Mouse (Mus musculus) midbrain, embryonic 15.5 days (tissue): ENCODE measurements around the gene Cachd1. TPM values are rescaled to one million over a fixed set of nuclear protein-coding genes. Genes with fewer than 3 reads are reported as not detected.

Experiments used
- ATAC-seq: fragments of 200-750 bp; cut with Nextera tagmentation; replicated peaks from 2 replicates; pipeline ENCODE4 v1.8.0; 2017; ENCODE audit warnings: moderate TSS enrichment
- H3K27ac ChIP-seq: fragments of 300-500 bp; sonication (generic); 2 replicates; pipeline ENCODE4 v1.5.1; 2015; ENCODE audit warnings: mild to moderate bottlenecking, inconsistent platforms
- H3K27me3 ChIP-seq: fragments of 300-500 bp; sonication (generic); replicated peaks from 2 replicates; pipeline ENCODE4 v1.6.1; 2015; ENCODE audit warnings: inconsistent platforms
- H3K36me3 ChIP-seq: fragments of 300-500 bp; sonication (generic); replicated peaks from 2 replicates; pipeline ENCODE4 v1.6.1; 2015; ENCODE audit warnings: inconsistent platforms
- H3K4me1 ChIP-seq: fragments of 300-500 bp; sonication (generic); 2 replicates; pipeline ENCODE4 v1.6.1; 2015; ENCODE audit warnings: inconsistent platforms
- H3K4me2 ChIP-seq: fragments of 300-500 bp; sonication (generic); 2 replicates; pipeline ENCODE4 v1.6.1; 2015; ENCODE audit warnings: inconsistent platforms, mild to moderate bottlenecking, moderate library complexity
- H3K4me3 ChIP-seq: fragments of 300-500 bp; sonication (generic); 2 replicates; pipeline ENCODE4 v1.5.1; 2015; ENCODE audit warnings: mild to moderate bottlenecking, inconsistent platforms
- H3K9ac ChIP-seq: fragments of 300-500 bp; sonication (generic); 2 replicates; pipeline ENCODE4 v1.6.1; 2015; ENCODE audit warnings: mild to moderate bottlenecking, inconsistent platforms
- H3K9me3 ChIP-seq: fragments of 300-500 bp; sonication (generic); 2 replicates; pipeline ENCODE4 v1.6.1; 2016; ENCODE audit warnings: inconsistent platforms
- WGBS: fragments of 180-500 bp; shearing (Covaris S2); methylation state at CpG from one replicate; pipeline ENCODE4 v1.1.7; 2015; ENCODE audit warnings: mixed read lengths; 5-methylcytosine and 5-hydroxymethylcytosine counted together
- polyA plus RNA-seq: library from polyadenylated mRNA; unstranded; fragments of >200 nt; fragmentation: Nextera tagmentation; extraction: Ambion mirVana; gene quantifications from 2 replicates; pipeline ENCODE4 v1.2.1, GENCODE M21; 2015

Cachd1 gene
- polyA plus RNA-seq, 1 experiment from 2014 or later = 41.8 TPM

DNA sequence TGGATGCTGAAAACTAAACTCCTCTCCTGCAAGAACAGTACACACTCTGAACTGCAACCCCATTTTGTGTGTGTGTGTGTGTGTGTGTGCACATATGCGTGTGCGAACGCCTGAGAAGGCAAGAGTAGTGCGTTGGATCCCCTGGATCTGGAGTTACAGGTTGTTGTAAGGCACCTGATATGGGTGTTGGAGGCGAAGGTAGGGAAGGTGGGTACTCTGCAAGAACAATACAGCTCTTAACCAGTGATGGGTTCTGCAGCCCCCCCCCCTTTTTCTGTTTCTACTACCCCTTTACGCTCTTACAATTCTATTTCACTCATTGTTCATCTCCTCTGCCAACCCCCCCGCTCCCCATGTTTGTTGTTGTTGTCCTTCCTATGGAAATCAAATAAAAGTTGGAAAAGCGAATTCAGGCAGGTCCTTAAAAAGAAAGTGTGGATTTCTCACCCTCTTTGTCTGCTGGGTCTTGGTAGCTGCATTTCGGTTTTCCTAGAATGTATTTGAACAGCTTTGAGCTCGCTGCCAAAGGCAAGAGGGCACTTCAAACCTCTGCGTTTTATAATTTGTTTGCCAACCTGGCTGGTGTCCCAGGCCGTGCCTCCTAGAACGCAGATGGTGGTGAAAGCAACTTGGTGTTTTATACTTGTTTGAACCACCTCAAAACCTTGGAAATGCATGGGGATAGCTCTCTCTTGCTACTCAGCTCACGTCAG, 24.4 kb downstream of the Cachd1 start:
- ATAC-seq = no peak
- 0 out of 2 replicates have a peak overlapping the region, but pooled peaks have one; percentile 17 for H3K27ac ChIP-seq

DNA sequence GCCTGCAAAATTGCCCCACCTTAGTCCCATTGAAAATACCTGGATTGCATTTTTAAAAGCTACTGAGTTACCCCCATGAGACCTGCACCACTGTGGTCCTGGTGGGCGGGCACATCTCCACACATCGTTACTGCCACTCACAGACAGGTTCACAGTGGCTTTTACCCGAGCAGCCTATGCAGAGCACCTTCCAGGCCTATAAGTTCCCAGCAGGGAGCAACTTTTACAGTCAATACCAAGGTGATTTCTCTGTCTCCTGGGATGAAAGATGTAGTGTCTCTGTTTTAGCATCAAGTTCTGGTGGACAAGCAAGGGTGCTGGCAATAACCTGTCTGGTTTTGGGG, 24.9 kb downstream of the Cachd1 start:
- Histone ChIP-seq H3K4me1 (peaks cover 40% of the 10 kb centered on the region), H3K27me3 (no peaks in the 10 kb centered on the region), H3K27ac (0 out of 2 replicates have a peak overlapping the region, but pooled peaks have one; percentile 17), H3K4me2 (no peak overlapping the region), H3K9ac (no peak overlapping the region), H3K36me3 (no peaks in the 10 kb centered on the region), H3K9me3 (no peaks in the 10 kb centered on the region), H3K4me3 (no peak overlapping the region)
- 48% methylated on average over 3 of the region's 3 CpGs for WGBS
- no peak for ATAC-seq

More for the DNA sequence above, 24.4 kb downstream of the Cachd1 start:
- H3K4me2 ChIP-seq = no peak overlapping the region
- H3K36me3 ChIP-seq = no peaks in the 10 kb centered on the region
- no peaks in the 10 kb centered on the region for H3K27me3 ChIP-seq
- 78% methylated on average over 14 of the region's 14 CpGs for WGBS
- no peak overlapping the region for H3K4me3 ChIP-seq
- no peak overlapping the region for H3K9ac ChIP-seq
- peaks cover 46% of the 10 kb centered on the region for H3K4me1 ChIP-seq
- H3K9me3 ChIP-seq = no peaks in the 10 kb centered on the region

DNA sequence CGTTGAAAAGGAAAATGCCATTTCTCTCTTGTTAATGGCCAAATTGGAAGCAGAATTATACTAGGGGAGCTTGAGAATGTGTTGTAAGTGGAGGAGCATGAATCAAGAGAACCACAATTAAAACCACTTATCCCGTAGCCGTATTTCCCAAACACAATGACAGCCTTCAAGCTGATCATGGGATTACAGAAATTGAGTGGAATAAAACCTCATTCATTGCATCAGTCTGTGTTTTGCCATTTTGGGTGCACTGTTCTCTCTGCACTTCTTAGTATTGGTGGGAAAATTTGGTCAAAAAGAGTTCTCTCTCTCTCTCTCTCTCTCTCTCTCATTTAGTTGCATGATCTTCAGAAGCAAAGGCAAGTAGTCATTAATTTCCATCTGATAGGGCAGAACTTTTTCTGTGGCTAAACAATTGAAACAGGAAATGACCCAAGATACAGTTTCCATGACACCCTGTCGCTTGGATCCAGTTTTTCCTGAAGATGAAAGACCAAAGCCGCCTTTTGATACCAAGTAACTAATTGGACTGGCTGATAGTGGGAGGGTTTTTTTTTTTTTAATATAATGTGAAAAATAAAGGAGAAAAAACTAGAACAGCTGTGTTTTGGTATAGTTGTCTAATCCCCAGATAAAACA, 34.7 kb downstream of the Cachd1 start:
- Histone ChIP-seq H3K27ac (peak overlapping the region; percentile 57; the same call in 1 of the 2 replicates), H3K9me3 (no peaks in the 10 kb centered on the region), H3K27me3 (no peaks in the 10 kb centered on the region), H3K4me3 (no peak overlapping the region), H3K9ac (no peak overlapping the region), H3K4me1 (peaks cover 27% of the 10 kb centered on the region), H3K36me3 (no peaks in the 10 kb centered on the region), H3K4me2 (peak overlapping the region; percentile 18; the same call in 1 of the 2 replicates)
- no peak for ATAC-seq
- WGBS = 9% methylated on average over 5 of the region's 5 CpGs

DNA sequence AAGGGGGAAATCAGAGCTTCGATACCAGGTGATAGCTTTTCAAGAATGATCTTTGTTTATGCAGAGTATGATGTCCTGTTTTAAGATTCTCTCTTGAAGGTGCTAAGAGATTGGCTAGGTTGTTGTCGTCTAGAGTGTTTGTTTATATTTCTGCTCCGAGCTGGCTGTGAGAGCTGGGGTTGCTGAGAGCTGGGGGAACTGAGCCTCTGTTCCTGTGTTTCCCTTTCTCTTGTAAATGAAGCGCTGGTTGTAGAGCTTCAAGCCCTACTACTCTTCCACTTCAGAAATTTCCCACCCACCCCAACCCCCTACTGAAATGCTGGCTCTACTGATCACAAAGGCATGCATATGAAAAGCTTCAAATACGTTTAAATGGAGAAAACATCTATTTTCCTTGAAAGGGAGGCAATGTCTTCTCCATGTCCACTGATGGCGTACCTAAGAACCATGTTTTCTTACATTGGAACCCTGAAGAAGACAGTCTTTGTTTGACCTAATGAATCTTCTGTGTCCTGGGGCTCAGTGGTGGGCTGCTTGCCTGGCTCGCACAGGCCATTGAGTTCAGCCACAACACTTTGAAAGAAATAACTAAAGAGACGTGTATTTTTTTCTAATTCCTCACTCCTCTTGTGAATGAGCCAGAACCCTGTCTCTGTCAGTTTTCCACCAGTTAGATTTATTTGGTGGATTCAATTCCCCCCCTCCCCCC, 35.5 kb downstream of the Cachd1 start:
- Histone ChIP-seq H3K9ac (no peak overlapping the region), H3K9me3 (no peaks in the 10 kb centered on the region), H3K27me3 (no peaks in the 10 kb centered on the region), H3K4me2 (peak overlapping the region; percentile 18; the same call in 1 of the 2 replicates), H3K27ac (0 out of 2 replicates have a peak overlapping the region, but pooled peaks have one; percentile 57), H3K36me3 (no peaks in the 10 kb centered on the region), H3K4me3 (no peak overlapping the region), H3K4me1 (peaks cover 27% of the 10 kb centered on the region)
- ATAC-seq = no peak; the same call in 1 of the 2 replicates
- WGBS = 18% methylated on average over 8 of the region's 8 CpGs

DNA sequence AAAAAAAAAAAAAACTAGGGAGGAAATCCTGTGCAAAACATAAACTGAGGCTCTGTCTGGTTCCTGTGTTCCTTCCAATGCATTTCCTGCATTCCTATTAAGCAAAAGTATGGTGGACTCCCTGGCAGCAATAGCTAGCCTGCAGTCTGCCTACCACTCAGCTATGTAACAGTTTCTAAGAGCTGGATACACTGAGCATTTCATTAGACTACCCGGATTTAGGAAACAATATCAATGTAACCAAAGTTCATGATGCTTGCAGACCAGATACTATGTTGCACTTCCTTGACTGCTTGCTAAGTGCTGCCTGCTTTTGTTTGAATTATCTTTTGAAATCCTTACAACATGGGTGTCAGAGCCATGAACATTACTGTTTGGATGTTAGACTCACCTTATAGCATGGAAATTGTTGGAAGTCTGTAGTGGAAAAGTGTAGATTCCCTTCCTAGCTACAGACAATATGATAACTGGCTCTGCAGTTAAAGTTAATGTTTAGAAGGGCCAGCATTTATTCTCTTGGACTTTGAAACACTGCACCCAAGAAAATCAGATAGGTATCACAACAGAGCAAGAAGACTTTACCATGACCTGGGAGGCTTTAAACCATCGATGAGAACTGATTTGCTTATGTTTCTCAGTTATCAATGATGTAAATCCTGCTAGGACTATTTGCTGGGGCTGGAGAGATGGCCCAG, 37.4 kb downstream of the Cachd1 start:
- 84% methylated on average over 2 of the region's 2 CpGs for WGBS
- ATAC-seq = no peak
- H3K27ac ChIP-seq = no peak overlapping the region

DNA sequence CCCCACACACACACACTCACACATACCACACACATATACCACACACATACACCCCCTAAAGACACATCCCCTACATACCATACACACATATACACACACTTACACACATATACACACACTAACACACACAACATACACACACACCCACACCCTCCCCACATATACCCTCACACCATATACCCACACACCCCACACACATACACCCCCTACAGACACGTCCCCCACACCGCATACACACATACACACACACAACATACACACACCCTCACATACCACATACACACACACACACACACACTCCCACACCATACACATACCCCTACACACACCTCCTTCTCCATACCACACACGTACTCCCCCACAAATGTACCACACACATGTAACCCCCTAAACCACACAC, 42.8 kb downstream of the Cachd1 start:
- WGBS = 97% methylated on average over 3 of the region's 3 CpGs
- ATAC-seq = peak; percentile 55; the same call in 1 of the 2 replicates
- no peaks in the 10 kb centered on the region for H3K27me3 ChIP-seq
- no peak overlapping the region for H3K9ac ChIP-seq
- no peak overlapping the region for H3K27ac ChIP-seq
- H3K9me3 ChIP-seq = no peaks in the 10 kb centered on the region
- no peak overlapping the region for H3K4me2 ChIP-seq
- no peak overlapping the region for H3K4me3 ChIP-seq
- H3K36me3 ChIP-seq = no peaks in the 10 kb centered on the region
- H3K4me1 ChIP-seq = peaks cover 5% of the 10 kb centered on the region; the same call in 1 of the 2 replicates

More for the DNA sequence above, 37.4 kb downstream of the Cachd1 start:
- no peaks in the 10 kb centered on the region for H3K9me3 ChIP-seq
- H3K36me3 ChIP-seq = no peaks in the 10 kb centered on the region
- peaks cover 27% of the 10 kb centered on the region for H3K4me1 ChIP-seq
- no peak overlapping the region for H3K4me3 ChIP-seq
- no peaks in the 10 kb centered on the region for H3K27me3 ChIP-seq
- H3K4me2 ChIP-seq = no peak overlapping the region
- H3K9ac ChIP-seq = no peak overlapping the region

DNA sequence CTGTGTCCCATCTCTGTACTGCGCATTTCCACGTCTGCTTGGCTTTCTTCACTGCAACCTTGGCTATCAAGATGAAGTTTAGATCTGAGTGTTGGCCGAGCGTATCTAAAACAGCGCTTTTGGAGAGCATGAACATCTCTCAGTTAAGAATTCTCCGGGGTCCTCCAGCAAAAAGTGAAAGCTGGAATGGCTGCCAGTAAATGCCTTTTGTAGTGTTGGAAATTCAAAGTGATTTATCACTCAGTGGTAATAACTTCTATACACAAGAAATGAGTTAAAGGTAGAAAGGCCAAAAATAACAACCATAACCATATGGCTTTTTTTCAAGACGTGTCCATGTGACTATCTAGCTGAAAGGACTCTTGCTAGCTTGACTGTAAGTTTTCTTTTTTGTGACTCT, 46.1 kb downstream of the Cachd1 start:
- H3K27me3 ChIP-seq = no peaks in the 10 kb centered on the region
- no peak overlapping the region for H3K4me3 ChIP-seq
- no peak for ATAC-seq
- H3K4me2 ChIP-seq = no peak overlapping the region
- H3K27ac ChIP-seq = no peak overlapping the region
- H3K36me3 ChIP-seq = no peaks in the 10 kb centered on the region
- no peak overlapping the region for H3K9ac ChIP-seq
- H3K4me1 ChIP-seq = peaks cover 13% of the 10 kb centered on the region
- H3K9me3 ChIP-seq = no peaks in the 10 kb centered on the region
- 87% methylated on average over 7 of the region's 7 CpGs for WGBS

DNA sequence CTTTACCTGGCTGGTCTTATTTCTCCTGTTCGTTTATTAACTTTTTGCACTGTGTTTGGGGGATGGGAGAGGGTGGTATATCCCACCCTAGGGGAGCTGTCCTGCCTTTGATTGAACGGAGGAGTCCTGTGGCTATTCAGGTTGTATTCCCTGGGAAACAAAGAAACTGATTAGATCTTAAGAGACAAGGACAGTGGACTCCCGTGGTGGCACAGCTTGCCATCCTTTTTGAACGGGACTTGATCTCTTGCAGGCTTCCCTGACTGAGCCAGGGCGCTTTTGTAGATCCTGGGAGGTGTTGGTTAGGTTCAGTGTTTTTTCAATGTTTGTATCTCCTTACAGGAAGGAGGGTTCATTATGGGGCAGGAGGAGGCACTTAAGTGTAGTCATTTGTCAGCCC, 50.9 kb downstream of the Cachd1 start:
- Histone ChIP-seq H3K4me3 (no peak overlapping the region), H3K4me2 (no peak overlapping the region), H3K27me3 (no peaks in the 10 kb centered on the region), H3K4me1 (peaks cover 36% of the 10 kb centered on the region), H3K9me3 (no peaks in the 10 kb centered on the region), H3K9ac (no peak overlapping the region), H3K27ac (no peak overlapping the region), H3K36me3 (no peaks in the 10 kb centered on the region)
- WGBS = 9% methylated on average over 5 of the region's 5 CpGs
- ATAC-seq = no peak

DNA sequence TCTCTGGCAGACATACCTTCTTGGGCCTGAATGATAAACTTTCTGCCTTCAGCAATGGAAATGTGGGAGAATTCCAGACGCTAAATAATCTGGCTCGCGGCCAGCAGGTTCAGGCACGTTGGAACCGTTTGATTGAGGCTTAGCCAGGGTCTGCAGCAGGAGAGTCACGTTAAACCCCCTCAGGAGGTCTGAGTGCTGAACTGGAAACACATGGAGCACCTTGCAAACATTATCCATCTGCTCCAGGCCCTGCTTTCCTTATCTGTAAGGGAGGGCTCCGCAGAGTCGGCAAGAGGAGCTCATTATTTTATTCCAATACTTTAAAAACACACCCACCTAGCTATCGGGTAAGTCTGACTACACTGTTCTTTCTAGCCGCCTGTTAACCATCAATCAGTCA, 52.3 kb downstream of the Cachd1 start:
- no peaks in the 10 kb centered on the region for H3K9me3 ChIP-seq
- WGBS = 7% methylated on average over 10 of the region's 10 CpGs
- no peak overlapping the region for H3K4me3 ChIP-seq
- peaks cover 36% of the 10 kb centered on the region for H3K4me1 ChIP-seq
- ATAC-seq = peak; percentile 83
- no peak overlapping the region for H3K4me2 ChIP-seq
- no peaks in the 10 kb centered on the region for H3K36me3 ChIP-seq
- H3K27ac ChIP-seq = peak overlapping the region; percentile 61
- H3K27me3 ChIP-seq = no peaks in the 10 kb centered on the region
- H3K9ac ChIP-seq = no peak overlapping the region

DNA sequence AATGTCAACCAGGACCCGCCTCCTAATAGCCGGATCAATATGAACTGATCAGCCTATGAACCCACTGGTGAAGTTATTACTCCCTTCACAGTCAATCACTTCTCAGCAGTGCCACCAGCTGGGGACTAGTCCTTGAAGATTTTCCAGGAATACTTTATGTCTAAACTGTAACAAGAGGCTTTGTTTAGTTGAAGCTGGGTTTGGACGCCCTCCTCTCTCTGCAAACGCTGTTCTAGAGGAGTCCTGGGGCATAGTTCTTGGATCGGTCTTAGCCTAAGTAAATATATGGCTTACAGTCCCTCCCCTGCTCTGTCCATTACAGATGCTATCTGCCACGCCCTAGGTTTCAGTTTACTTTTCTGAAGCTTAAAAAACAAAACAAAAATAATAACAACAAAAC, 60.7 kb downstream of the Cachd1 start:
- no peaks in the 10 kb centered on the region for H3K36me3 ChIP-seq
- H3K9ac ChIP-seq = no peak overlapping the region
- peaks cover 14% of the 10 kb centered on the region for H3K4me1 ChIP-seq
- no peak overlapping the region for H3K4me2 ChIP-seq
- ATAC-seq = no peak
- WGBS = 73% methylated on average over 6 of the region's 6 CpGs
- no peaks in the 10 kb centered on the region for H3K9me3 ChIP-seq
- no peak overlapping the region for H3K4me3 ChIP-seq
- H3K27me3 ChIP-seq = no peaks in the 10 kb centered on the region
- no peak overlapping the region for H3K27ac ChIP-seq

DNA sequence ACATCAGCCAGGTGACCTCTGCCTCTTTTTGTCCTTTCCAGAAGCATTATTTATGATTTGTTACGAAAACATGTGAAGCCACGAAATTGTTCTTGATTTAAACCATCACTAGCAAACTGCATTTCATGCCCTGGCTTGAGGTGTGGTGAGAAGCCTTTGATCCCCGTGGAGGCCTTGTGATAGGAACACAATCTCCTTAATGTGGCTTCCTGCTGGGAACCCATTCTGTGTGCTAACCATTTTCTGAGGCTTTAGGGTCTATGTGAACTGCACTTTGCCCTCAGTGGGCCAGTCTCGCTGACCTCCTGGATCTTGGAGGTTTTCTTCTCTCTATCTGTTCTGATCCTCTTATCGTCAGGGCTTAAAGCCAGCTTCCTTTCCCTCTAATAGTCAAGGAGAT, 66.2 kb downstream of the Cachd1 start:
- H3K27me3 ChIP-seq = no peaks in the 10 kb centered on the region
- H3K9ac ChIP-seq = no peak overlapping the region
- H3K4me1 ChIP-seq = peaks cover 27% of the 10 kb centered on the region
- no peak overlapping the region for H3K4me3 ChIP-seq
- 0 out of 2 replicates have a peak, but pooled peaks have one; percentile 7 for ATAC-seq
- WGBS = 11% methylated on average over 5 of the region's 5 CpGs
- H3K4me2 ChIP-seq = peak overlapping the region; percentile 23; the same call in 1 of the 2 replicates
- peak overlapping the region; percentile 61 for H3K27ac ChIP-seq
- no peaks in the 10 kb centered on the region for H3K36me3 ChIP-seq
- no peaks in the 10 kb centered on the region for H3K9me3 ChIP-seq

DNA sequence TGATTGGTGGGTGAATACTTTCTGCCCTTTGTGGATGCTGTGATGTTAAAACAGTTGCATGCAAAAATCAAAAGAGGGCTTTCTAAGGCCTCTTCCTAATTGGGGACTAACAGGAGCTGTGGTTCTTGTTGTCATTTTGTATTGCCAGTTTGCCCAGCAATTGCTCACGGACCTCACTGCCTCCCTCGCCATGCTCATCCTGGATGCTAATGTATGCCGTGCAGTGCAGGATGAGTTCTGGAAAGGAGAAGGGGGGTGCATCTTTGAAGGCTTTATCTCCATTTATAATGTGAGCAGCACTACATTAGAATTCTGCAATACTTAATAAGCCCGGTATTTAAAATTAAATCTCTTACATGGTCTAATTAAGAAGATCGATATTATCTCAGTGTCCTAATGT, 66.6 kb downstream of the Cachd1 start:
- 16% methylated on average over 5 of the region's 5 CpGs for WGBS
- Histone ChIP-seq H3K9ac (no peak overlapping the region), H3K36me3 (no peaks in the 10 kb centered on the region), H3K9me3 (no peaks in the 10 kb centered on the region), H3K4me2 (peak overlapping the region; percentile 23; the same call in 1 of the 2 replicates), H3K4me3 (no peak overlapping the region), H3K27ac (peak overlapping the region; percentile 61), H3K27me3 (no peaks in the 10 kb centered on the region), H3K4me1 (peaks cover 27% of the 10 kb centered on the region)
- ATAC-seq = peak; percentile 80
